ENCODE assay signal across 31 mouse cellular contexts in genomic region chr7:130636902-130637301, GRCm38 (mm10). TPM values are rescaled to one million over a fixed set of nuclear protein-coding genes. Genes with fewer than 3 reads are reported as not detected.
DNase-seq lines count a peak whose midpoint lies in the region; ATAC-seq and TF ChIP-seq lines count a peak whose summit lies in the region.
"Had no signal": no experiment of that assay in that cellular context is flagged by ENCODE, and none has a peak within 500 bp of the region (broad histone marks: within the 10 kb centered on the region; RNA-seq: fewer than 3 reads in every experiment).

No protein-coding gene starts in this region.

- no peak for TF ChIP-seq CTCF in liver, adult 2 months (IDR thresholded peaks at IDR 0.05; ENCODE audit: low read depth, low read length)

- peak; percentile 53 for DNase-seq in liver, adult 2 months (ENCODE audit: extremely low read depth, low read depth, low spot score)
- DNase-seq in liver, embryonic 11.5 days (ENCODE audit: low spot score) = no peak
- peak; percentile 32 for DNase-seq in NIH3T3 (ENCODE audit: low read depth)
- DNase-seq in B cell, adult 2 months = no peak
- DNase-seq in cerebellum, adult 9-10 months = no peak
- DNase-seq: cerebellum, adult 9-11 months; gastrocnemius, postnatal 10 days; heart, postnatal 36 days; kidney, adult 8-10 months; kidney, postnatal 4 days; left cerebral cortex, postnatal 4 days; liver; liver, postnatal 0 days; midbrain, embryonic 14.5 days; right cerebral cortex, postnatal 4 days; thymus, adult 18-20 months; thymus, postnatal 25 days had no signal

- peaks cover 11% of the 10 kb centered on the region for H3K4me1 ChIP-seq in liver, adult 2 months (ENCODE audit: control insufficient read depth, insufficient read depth, low read length)
- H3K4me1 ChIP-seq in liver, embryonic 11.5 days (replicated peaks; ENCODE audit: control insufficient read depth, insufficient read depth, low read length) = no peaks in the 10 kb centered on the region
- H3K4me1 ChIP-seq in embryonic facial prominence, embryonic 13.5 days = peaks cover 38% of the 10 kb centered on the region

- H3K79me2 ChIP-seq in liver, adult 2 months (ENCODE audit: control insufficient read depth, insufficient read depth, low read length) = peaks cover 5% of the 10 kb centered on the region; the same call in 1 of the 2 replicates

- H3K4me2 ChIP-seq in liver, embryonic 11.5 days = no peak overlapping the region
- no peak overlapping the region for H3K4me2 ChIP-seq in embryonic facial prominence, embryonic 13.5 days
- H3K4me2 ChIP-seq: heart, embryonic 15.5 days; hindbrain, embryonic 12.5 days; intestine, embryonic 15.5 days had no signal

- H3K9ac ChIP-seq in liver, adult 2 months (ENCODE audit: low read depth, low read length) = no peak overlapping the region
- H3K9ac ChIP-seq in liver, embryonic 11.5 days (ENCODE audit: low read depth, low read length) = no peak overlapping the region
- H3K9ac ChIP-seq in embryonic facial prominence, embryonic 13.5 days = no peak overlapping the region
- H3K9ac ChIP-seq: heart, embryonic 15.5 days; hindbrain, embryonic 12.5 days; intestine, embryonic 15.5 days; liver, postnatal 0 days had no signal

- no peaks in the 10 kb centered on the region for H3K36me3 ChIP-seq in liver, adult 2 months (ENCODE audit: control insufficient read depth, insufficient read depth, low read length)
- H3K36me3 ChIP-seq in liver, embryonic 11.5 days (ENCODE audit: control insufficient read depth, insufficient read depth, low read length) = no peaks in the 10 kb centered on the region
- no peaks in the 10 kb centered on the region for H3K36me3 ChIP-seq in embryonic facial prominence, embryonic 13.5 days
- H3K36me3 ChIP-seq: G1E; heart, embryonic 10.5 days; heart, embryonic 15.5 days; hindbrain, embryonic 12.5 days; intestine, embryonic 15.5 days had no signal

- no peak for ATAC-seq in liver, embryonic 11.5 days (replicated peaks; ENCODE audit: low FRiP score)
- no peak for ATAC-seq in embryonic facial prominence, embryonic 13.5 days (ENCODE audit: insufficient number of reproducible peaks, insufficient read depth, low FRiP score, low TSS enrichment, low read depth)
- peak; percentile 35 for ATAC-seq in megakaryocyte progenitor cell, adult 5-6 weeks (replicated peaks; ENCODE audit: poor library complexity)
- ATAC-seq in activated CD4-positive, CD25-positive, alpha-beta regulatory T cell, adult 4 months = no peak
- ATAC-seq: forebrain, embryonic 16.5 days; hindbrain, postnatal 0 days; intestine, embryonic 15.5 days had no signal

- H3K27ac ChIP-seq in liver, adult 2 months (replicated peaks; ENCODE audit: insufficient read depth, low read depth, low read length) = no peak overlapping the region
- no peak overlapping the region for H3K27ac ChIP-seq in liver, embryonic 11.5 days (ENCODE audit: low read depth, low read length)
- peak overlapping the region; percentile 82; the same call in 1 of the 2 replicates for H3K27ac ChIP-seq in embryonic facial prominence, embryonic 13.5 days
- H3K27ac ChIP-seq: heart, embryonic 15.5 days; hindbrain, embryonic 12.5 days; hindbrain, postnatal 0 days; intestine, embryonic 15.5 days; kidney, postnatal 0 days; macrophage; stomach, postnatal 0 days had no signal

- H3K4me3 ChIP-seq in liver, adult 2 months (ENCODE audit: insufficient read depth, low read depth, low read length) = no peak overlapping the region
- H3K4me3 ChIP-seq in liver, embryonic 11.5 days (ENCODE audit: low read depth, low read length) = no peak overlapping the region
- H3K4me3 ChIP-seq in embryonic facial prominence, embryonic 13.5 days = no peak overlapping the region
- H3K4me3 ChIP-seq: heart, embryonic 10.5 days; heart, embryonic 15.5 days; hindbrain, embryonic 12.5 days; intestine, embryonic 15.5 days had no signal

- no peak for TF ChIP-seq POLR2A in liver, adult 2 months (IDR thresholded peaks at IDR 0.05; ENCODE audit: extremely low read depth, insufficient read depth, low read length)

- no peaks in the 10 kb centered on the region for H3K9me3 ChIP-seq in liver, embryonic 11.5 days (ENCODE audit: control insufficient read depth, low read length)
- H3K9me3 ChIP-seq in embryonic facial prominence, embryonic 13.5 days = no peaks in the 10 kb centered on the region
- H3K9me3 ChIP-seq: heart, embryonic 10.5 days; heart, embryonic 15.5 days; hindbrain, embryonic 12.5 days; intestine, embryonic 15.5 days had no signal

- WGBS in liver, adult 2 months = 43% methylated on average over 4 of the region's 4 CpGs
- WGBS in liver, embryonic 11.5 days = 77% methylated on average over 4 of the region's 4 CpGs
- 83% methylated on average over 4 of the region's 4 CpGs for WGBS in embryonic facial prominence, embryonic 13.5 days

- no peaks in the 10 kb centered on the region for H3K27me3 ChIP-seq in liver, adult 2 months (ENCODE audit: control insufficient read depth, insufficient read depth, low read length)
- H3K27me3 ChIP-seq in liver, embryonic 11.5 days (replicated peaks; ENCODE audit: control insufficient read depth, insufficient read depth, low read length) = no peaks in the 10 kb centered on the region; the same call in 1 of the 2 replicates
- H3K27me3 ChIP-seq in embryonic facial prominence, embryonic 13.5 days = no peaks in the 10 kb centered on the region
- H3K27me3 ChIP-seq: heart, embryonic 15.5 days; hindbrain, embryonic 12.5 days; intestine, embryonic 15.5 days; Patski had no signal

RNA-seq across cellular contexts. Expression of gene Tacc2, which starts 59.7 kb away (rescaled TPM):
- total RNA-seq in liver, adult 2 months (2014; rRNA removed) = 13.5 and 14.3 TPM in 2 replicates
- polyA plus RNA-seq in liver, adult 2 months (2012; rRNA removed) = 8.4 and 10.0 TPM in 2 replicates
- polyA plus RNA-seq in liver, embryonic 11.5 days (2014; fragmentation: Nextera tagmentation; extraction: Ambion mirVana) = 16.4 and 17.3 TPM in 2 replicates
- 42.0 and 43.8 TPM in 2 replicates for polyA plus RNA-seq in embryonic facial prominence, embryonic 13.5 days (2015; fragmentation: Nextera tagmentation; extraction: Ambion mirVana)
- 7.4 and 10.5 TPM in 2 replicates for total RNA-seq in megakaryocyte progenitor cell, adult 5-6 weeks (2015)
- 2.2 and 6.9 TPM in 2 replicates for total RNA-seq in megakaryocyte progenitor cell, adult 5-6 weeks (2017)
- 1 to 10 TPM; 3.5 to 3.8 TPM for polyA plus RNA-seq in activated CD4-positive, CD25-positive, alpha-beta regulatory T cell, adult 4 months (2017; shearing (Covaris generic))
- polyA plus RNA-seq: G1E had no signal

Comparison
In these comparisons a context has a peak if more than half of its experiments do, and no peak if none do; other contexts are left out.
1. DNase-seq: peak in liver, adult 2 months (single experiment) and NIH3T3 (single experiment); none in liver, embryonic 11.5 days (single experiment), B cell, adult 2 months (0 of 2) and cerebellum, adult 9-10 months (single experiment).